Mouse (Mus musculus) kidney, postnatal 0 days (tissue): ENCODE measurements at regions not wholly inside any gene's neighbourhood (a gene's known extent, or its start where the extent isn't known, plus 50 kb on each side); places are given as distances from the start of the nearest gene placed in this dataset.

Experiments
- ATAC-seq: fragments of 200-750 bp; cut with Nextera tagmentation; replicated peaks from 2 replicates; pipeline ENCODE4 v1.8.0; 2017; ENCODE audit warnings: low read depth, moderate number of reproducible peaks, moderate TSS enrichment, moderate library complexity; ENCODE audit not compliant: low FRiP score
- DNase-seq: peaks from one replicate; pipeline ENCODE4 v3.0.0-alpha.2; 2016; ENCODE audit warnings: low spot score
- H3K27ac ChIP-seq: fragments of 300-500 bp; sonication (generic); 2 replicates; pipeline ENCODE4 v1.5.1; 2014; ENCODE audit warnings: mild to moderate bottlenecking
- H3K27me3 ChIP-seq: fragments of 300-500 bp; sonication (generic); 2 replicates; pipeline ENCODE4 v1.6.1; 2014; ENCODE audit warnings: low read length, mixed read lengths; ENCODE audit not compliant: insufficient read depth
- H3K36me3 ChIP-seq: fragments of 300-500 bp; sonication (generic); 2 replicates; pipeline ENCODE4 v1.6.1; 2014; ENCODE audit warnings: low read length, mixed read lengths; ENCODE audit not compliant: insufficient read depth
- H3K4me1 ChIP-seq: fragments of 300-500 bp; sonication (generic); replicated peaks from 2 replicates; pipeline ENCODE4 v1.6.1; 2014; ENCODE audit warnings: antibody characterized with exemption, low read length, mixed read lengths; ENCODE audit not compliant: insufficient read depth
- H3K4me2 ChIP-seq: fragments of 300-500 bp; sonication (generic); 2 replicates; pipeline ENCODE4 v1.6.1; 2014; ENCODE audit warnings: mild to moderate bottlenecking, low read length, moderate library complexity, mixed read lengths
- H3K4me3 ChIP-seq: fragments of 300-500 bp; sonication (generic); replicated peaks from 2 replicates; pipeline ENCODE4 v1.5.1; 2014; ENCODE audit warnings: low read depth, low read length
- H3K9ac ChIP-seq: fragments of 300-500 bp; sonication (generic); 2 replicates; pipeline ENCODE4 v1.6.1; 2014; ENCODE audit warnings: low read depth, low read length
- H3K9me3 ChIP-seq: fragments of 300-500 bp; sonication (generic); replicated peaks from 2 replicates; pipeline ENCODE4 v1.6.1; 2016; ENCODE audit warnings: low read length, inconsistent platforms, mixed read lengths
- CTCF ChIP-seq: IDR thresholded peaks from 2 replicates; pipeline ENCODE4 v1.5.1; 2016; ENCODE audit warnings: antibody characterized with exemption, low read depth, mild to moderate bottlenecking, moderate library complexity
- WGBS: fragments of 180-500 bp; shearing (Covaris S2); extraction: QIAGEN DNeasy Blood & Tissue Kit; methylation state at CpG from one replicate; pipeline ENCODE4 v1.1.7; 2014; 5-methylcytosine and 5-hydroxymethylcytosine counted together

DNA sequence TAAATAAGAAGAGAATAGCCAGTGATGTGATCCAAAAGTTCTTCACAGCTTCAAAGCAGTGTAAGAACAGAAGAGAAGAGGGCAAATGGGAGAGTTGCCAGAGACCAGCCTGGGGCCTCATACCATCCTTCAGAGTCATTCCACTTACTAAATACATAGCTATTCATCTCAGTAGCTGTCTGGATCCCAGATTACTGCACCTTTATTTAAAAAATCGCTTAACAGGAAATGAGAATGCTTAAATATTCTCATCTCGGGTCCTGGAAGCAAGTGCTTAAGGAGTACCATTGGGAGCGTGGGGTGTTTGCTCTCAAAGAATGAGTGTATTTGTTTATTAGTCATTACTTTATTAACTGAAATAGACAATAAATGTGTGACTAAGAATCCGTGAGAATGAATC is 102.3 kb downstream of the Areg start:
- TF ChIP-seq CTCF: no peak
- ATAC-seq (no peak), DNase-seq (no peak)
- Histone ChIP-seq H3K4me2 (no peak overlapping the region), H3K4me1 (no peaks in the 10 kb centered on the region), H3K9me3 (no peaks in the 10 kb centered on the region), H3K36me3 (no peaks in the 10 kb centered on the region), H3K9ac (no peak overlapping the region), H3K27ac (no peak overlapping the region), H3K27me3 (no peaks in the 10 kb centered on the region), H3K4me3 (no peak overlapping the region)
- 69% methylated on average over 4 of the region's 4 CpGs for WGBS

DNA sequence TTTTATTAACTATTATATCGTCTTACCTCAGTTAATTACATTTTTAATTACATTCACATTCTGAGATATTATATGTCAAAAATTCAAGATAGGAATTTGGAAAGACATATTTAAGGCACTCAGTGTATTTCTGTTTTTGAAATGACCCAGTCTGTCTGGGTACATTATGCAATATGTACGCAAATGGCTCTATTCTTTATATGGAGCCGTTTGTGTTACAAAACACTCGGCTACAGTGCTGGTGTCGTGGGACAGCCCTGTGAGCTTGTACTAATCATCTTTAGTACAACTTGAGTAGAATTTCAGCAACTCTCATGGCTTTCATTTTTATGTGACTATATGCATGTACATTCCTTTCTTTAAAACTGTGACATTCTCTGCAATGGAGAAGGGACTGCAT is 108.0 kb downstream of the Areg start:
- DNase-seq: no peak
- Histone ChIP-seq H3K4me3 (no peak overlapping the region), H3K36me3 (no peaks in the 10 kb centered on the region), H3K9ac (no peak overlapping the region), H3K27ac (no peak overlapping the region), H3K27me3 (no peaks in the 10 kb centered on the region), H3K4me1 (no peaks in the 10 kb centered on the region), H3K4me2 (no peak overlapping the region), H3K9me3 (no peaks in the 10 kb centered on the region)
- WGBS: 92% methylated on average over 5 of the region's 5 CpGs
- TF ChIP-seq CTCF: no peak
- ATAC-seq: no peak

DNA sequence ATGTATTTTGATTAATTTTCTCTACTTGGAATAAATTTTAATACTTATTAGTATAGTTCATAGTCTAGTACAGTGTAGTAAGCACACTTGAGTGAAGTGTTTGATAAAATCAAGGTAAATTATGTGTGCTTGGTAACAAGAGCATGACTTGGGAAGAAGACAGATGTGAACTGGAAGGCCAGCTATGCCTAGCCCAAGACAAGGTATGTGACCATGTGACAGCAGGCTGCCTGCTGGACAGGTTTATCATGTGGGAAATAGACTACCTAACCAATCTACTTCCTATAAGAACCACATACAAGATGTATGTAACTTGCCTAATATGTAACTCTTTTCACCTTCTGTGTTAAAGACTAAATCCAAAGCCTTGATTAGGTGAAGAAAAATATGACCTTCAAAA is 122.5 kb downstream of the Areg start:
- DNase-seq (no peak), ATAC-seq (no peak)
- Histone ChIP-seq H3K36me3 (no peaks in the 10 kb centered on the region), H3K4me1 (no peaks in the 10 kb centered on the region), H3K9ac (no peak overlapping the region), H3K4me3 (no peak overlapping the region), H3K4me2 (no peak overlapping the region), H3K27ac (no peak overlapping the region), H3K27me3 (no peaks in the 10 kb centered on the region), H3K9me3 (no peaks in the 10 kb centered on the region)
- no peak for TF ChIP-seq CTCF

DNA sequence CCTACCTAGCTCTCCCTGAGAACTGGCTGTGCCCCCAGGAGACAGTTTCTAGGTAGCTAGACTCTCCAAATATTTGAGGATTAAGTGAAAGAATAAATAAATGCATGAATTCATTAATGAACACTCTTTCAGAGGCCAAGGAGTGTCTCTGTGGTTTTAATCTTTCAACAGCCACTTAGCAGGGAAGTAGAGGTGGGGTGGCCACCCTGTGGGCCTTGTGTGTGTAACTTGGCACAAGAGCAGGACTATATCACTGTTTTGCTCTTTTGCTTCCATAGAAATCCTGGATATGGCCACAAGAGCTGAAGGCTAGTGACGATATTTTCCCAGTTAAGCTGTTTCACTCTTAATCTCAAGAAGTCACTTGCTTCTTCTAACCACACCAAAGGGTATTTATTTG is 123.1 kb downstream of the Areg start:
- no peak overlapping the region for H3K4me3 ChIP-seq
- H3K4me1 ChIP-seq: no peaks in the 10 kb centered on the region
- DNase-seq: no peak
- H3K4me2 ChIP-seq: no peak overlapping the region
- no peak for ATAC-seq
- H3K9me3 ChIP-seq: no peaks in the 10 kb centered on the region
- H3K27me3 ChIP-seq: no peaks in the 10 kb centered on the region
- WGBS: 96% methylated on average over 1 of the region's 1 CpGs
- no peak overlapping the region for H3K27ac ChIP-seq
- TF ChIP-seq CTCF: no peak
- no peak overlapping the region for H3K9ac ChIP-seq
- H3K36me3 ChIP-seq: no peaks in the 10 kb centered on the region

DNA sequence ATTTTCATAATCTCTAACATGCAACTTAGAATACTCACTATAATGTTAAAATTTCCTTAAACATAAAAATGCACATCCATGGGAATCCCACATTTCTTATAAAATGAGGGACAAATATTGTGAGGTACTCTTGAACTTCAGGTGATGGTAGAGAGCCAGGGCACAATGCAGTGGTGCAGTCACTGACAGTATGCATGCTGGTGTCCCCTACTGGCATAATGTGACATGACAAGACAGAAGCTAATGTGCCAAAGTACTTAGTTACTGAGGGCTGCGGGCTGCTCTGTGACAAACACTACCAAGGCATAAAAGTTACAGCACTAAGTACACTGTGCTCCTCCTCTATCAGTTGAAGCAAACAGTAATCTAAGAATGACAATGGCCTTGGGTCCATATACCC is 131.3 kb downstream of the Areg start:
- ATAC-seq: no peak
- DNase-seq: no peak
- no peak overlapping the region for H3K27ac ChIP-seq
- no peaks in the 10 kb centered on the region for H3K9me3 ChIP-seq
- 82% methylated on average over 1 of the region's 1 CpGs for WGBS
- no peak overlapping the region for H3K4me2 ChIP-seq
- no peak overlapping the region for H3K9ac ChIP-seq
- peak; percentile 36; the same call in 1 of the 2 replicates for TF ChIP-seq CTCF
- no peaks in the 10 kb centered on the region for H3K36me3 ChIP-seq
- no peaks in the 10 kb centered on the region for H3K27me3 ChIP-seq
- no peaks in the 10 kb centered on the region for H3K4me1 ChIP-seq
- no peak overlapping the region for H3K4me3 ChIP-seq

DNA sequence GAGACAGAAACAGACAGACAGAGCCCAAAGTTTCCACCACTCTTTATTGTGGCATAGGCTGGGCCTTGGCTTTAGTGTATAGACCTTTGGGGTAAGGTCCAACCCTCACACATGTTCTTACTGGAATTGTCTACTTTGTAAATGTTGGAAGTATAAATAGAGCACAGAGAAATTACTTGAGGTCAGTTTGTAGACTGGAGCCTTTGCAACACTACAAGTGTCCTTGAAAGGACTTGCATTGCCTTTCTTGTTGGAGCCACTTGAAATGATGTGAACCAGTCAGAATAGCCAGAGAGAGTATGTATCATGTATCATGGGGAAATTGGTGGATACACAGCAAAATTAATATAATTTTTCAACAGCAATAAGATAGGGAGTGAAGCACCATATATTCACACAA is 131.4 kb downstream of the Btc start:
- Histone ChIP-seq H3K4me3 (no peak overlapping the region), H3K36me3 (no peaks in the 10 kb centered on the region), H3K9ac (no peak overlapping the region), H3K27me3 (no peaks in the 10 kb centered on the region), H3K27ac (no peak overlapping the region), H3K4me1 (no peaks in the 10 kb centered on the region), H3K9me3 (no peaks in the 10 kb centered on the region), H3K4me2 (no peak overlapping the region)
- TF ChIP-seq CTCF: no peak
- DNase-seq: no peak
- ATAC-seq: no peak

DNA sequence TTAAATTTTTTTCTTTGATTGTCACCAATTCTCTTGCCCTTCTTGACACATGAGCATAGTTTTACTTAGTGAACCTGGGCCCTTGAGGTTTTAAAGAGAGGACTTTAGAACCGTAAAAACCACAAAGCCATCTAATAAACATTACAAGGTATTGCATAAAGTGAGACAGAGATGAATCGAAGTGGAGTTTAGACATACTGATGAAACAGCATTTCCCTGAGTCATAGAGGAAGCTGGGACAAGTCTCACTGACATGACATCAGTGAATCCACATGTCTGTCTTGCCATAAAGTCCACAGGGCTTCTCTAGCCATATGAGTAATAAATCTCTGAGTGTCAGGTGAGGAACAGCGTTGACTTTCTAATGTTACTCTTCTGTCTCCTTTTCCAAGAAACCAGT is 128.4 kb downstream of the Btc start:
- WGBS: 65% methylated on average over 3 of the region's 3 CpGs
- no peaks in the 10 kb centered on the region for H3K36me3 ChIP-seq
- H3K27me3 ChIP-seq: no peaks in the 10 kb centered on the region
- no peak for TF ChIP-seq CTCF
- H3K4me1 ChIP-seq: no peaks in the 10 kb centered on the region
- no peak overlapping the region for H3K4me3 ChIP-seq
- H3K9ac ChIP-seq: no peak overlapping the region
- H3K9me3 ChIP-seq: no peaks in the 10 kb centered on the region
- DNase-seq (no peak), ATAC-seq (no peak)
- H3K27ac ChIP-seq: no peak overlapping the region
- no peak overlapping the region for H3K4me2 ChIP-seq
